Mouse (Mus musculus) common myeloid progenitor, adult 5-6 weeks (primary cell): Measurements from ENCODE around the gene Tle2. TPM values are rescaled to one million over a fixed set of nuclear protein-coding genes. Genes with fewer than 3 reads are reported as not detected.

ENCODE experiments used
- ATAC-seq: replicated peaks from 2 replicates; pipeline ENCODE4 v1.8.0; 2016; ENCODE audit warnings: low read depth, mild to moderate bottlenecking, moderate TSS enrichment, inconsistent platforms; ENCODE audit not compliant: poor library complexity, severe bottlenecking
- total RNA-seq: library from RNA; stranded (forward); fragments of 200-1000, 187-1606 nt; gene quantifications from 2 replicates; pipeline ENCODE4 v1.2.3, GENCODE M21; 2017

Gene Tle2
- total RNA-seq, 1 experiment from 2014 or later = 1.5 TPM

DNA sequence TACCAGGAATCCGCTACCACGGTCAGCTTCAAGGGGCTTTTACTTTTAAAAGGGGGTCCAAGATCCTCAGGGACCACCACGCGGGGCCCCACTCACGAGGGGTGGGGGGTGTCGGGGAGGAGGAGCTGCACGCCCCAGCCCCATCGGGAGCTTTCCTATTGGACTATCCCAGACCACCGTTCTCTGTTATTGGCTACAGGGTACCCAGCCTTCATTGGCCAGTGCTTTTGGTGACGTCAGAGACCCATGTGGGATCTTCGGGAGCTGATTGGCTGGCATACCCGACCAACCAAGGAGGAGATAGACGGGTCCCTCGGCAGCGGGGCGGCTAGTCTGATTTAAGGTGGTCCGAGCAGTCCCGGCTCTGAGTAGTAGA is 2.9 kb upstream of the Tle2 start:
- peak; percentile 89 for ATAC-seq

DNA sequence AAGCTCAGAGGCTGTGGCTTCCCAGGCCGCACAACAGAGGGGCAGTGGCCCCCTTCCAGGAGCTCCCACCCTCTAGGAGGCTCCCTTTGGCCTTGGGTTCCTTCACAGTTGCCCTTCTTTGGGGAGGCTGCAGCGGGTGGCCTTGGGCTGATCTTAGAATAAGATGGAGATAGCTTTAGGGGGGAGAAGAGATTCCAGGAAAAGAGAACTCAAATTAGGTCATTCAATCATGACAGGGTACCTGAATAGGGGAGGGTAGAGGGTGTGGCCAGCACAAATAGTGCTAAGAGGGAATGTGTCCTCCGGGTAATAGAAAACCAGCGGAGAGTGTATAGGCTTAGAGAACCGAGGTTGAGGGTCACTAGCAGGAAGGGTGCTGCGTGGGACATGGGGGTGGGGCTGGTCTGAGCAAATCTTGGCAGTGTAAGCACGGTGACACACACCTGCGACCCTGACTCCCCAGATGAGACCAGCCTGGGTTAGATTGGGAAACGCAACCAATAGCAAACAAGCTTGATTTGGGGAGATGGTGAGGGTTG is 2.2 kb upstream of the Tle2 start:
- ATAC-seq = 0 out of 2 replicates have a peak, but pooled peaks have one; percentile 1

DNA sequence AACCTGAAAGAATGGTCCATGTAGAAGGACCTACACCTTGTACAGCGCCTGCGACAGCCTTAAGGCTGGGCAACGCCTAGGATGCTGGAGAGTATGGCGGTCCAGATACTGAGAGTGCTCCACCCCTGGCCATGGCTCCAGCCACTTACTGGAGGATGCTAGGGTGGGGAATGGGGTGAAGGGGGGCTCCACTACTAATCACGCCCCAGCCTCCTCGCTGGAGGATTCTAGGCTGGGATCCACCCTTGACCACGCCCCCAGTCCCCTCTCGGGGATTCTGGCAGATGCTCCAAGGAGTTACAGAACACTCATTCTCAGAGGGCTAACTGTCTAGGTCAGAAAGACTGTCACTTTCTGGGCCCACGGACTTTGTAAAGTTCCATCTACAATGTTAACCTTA is 1.4 kb upstream of the Tle2 start:
- no peak for ATAC-seq

DNA sequence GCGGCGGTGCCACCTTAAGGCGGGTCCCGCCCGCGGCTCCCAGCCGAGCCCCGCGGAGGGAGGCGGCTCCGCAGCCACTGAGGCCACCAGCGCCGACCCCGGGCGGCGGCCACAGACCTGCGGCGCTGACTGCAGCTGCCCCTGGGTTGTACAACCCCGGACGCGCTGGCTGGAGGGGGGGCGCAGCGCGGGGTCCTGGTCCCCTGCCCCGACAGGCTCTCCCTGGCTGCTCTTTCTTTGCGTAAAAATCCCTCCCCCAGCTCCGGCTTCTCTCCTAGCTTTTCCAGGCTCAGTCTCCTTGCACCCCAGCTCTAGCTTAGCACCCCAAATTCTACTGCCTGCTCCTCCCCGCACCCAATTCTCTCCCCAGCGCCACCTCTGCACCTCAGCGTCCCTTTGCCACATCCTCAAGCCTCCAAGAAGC is 859 bp downstream of the Tle2 start:
- ATAC-seq = no peak

DNA sequence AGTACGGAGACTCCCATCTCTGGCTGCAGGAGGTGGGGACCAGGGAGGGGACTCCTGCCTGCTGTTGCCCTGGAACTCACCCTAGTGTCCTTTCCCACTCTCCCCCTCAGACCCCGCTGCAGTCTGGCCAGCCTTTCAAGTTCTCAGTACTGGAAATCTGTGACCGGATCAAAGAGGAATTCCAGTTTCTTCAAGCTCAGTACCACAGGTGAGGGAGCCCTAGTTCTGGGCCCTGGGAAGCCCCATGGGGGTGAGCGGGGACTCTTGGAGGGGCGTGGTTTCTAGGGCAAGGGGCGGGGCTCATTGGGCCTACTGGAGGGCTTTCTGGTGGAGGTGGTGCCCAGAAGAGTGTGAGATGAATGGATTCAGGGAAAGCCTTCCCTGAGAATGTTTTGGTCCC is 1.3 kb downstream of the Tle2 start:
- no peak for ATAC-seq

DNA sequence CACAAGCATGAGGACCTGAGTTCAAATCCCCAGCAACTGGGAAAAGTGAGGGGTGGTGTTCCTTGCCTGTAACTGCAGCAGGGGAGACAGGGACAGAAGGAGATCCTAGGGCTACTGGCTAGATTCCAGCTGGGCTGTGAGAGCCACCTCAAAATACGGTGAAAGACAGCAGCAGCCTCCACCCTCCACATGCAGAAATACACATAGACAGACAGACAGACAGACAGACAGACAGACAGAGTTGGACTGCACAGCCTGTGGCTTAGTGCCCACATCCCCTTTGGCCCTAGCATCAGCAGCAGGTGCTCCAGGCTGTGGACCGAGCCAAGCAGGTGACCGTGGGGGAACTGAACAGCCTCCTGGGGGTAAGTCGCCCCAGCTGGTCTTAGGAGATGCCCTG is 5.6 kb downstream of the Tle2 start:
- ATAC-seq = peak; percentile 24

DNA sequence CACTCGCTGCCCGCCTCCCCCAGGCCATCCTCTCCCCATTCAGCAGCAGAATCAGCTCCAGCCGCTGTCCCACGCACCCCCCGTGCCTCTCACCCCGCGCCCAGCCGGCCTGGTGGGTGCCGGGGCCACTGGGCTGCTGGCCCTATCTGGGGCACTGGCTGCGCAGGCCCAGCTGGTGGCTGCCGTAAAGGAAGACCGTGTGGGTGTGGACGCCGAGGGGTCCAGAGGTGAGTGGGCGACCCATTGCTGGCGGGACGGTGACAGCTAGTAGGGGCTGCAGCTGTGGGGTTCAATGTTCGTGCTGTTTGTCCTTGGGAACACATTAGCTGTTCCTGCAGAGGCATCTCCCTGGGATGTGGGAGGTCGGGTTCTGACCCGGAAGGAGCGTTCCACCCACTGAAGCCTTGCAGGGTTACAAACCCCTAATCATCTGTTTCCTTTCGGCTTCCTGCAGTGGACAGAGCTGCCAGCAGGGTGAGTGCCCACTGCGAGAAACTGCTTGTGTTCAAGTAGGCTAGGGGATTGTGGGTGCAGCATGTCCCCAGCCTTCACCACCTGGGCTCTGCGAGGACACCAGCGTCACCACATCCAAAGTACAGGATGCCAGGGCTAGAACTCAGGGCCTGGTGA is 6.2 kb downstream of the Tle2 start:
- peak; percentile 84 for ATAC-seq

DNA sequence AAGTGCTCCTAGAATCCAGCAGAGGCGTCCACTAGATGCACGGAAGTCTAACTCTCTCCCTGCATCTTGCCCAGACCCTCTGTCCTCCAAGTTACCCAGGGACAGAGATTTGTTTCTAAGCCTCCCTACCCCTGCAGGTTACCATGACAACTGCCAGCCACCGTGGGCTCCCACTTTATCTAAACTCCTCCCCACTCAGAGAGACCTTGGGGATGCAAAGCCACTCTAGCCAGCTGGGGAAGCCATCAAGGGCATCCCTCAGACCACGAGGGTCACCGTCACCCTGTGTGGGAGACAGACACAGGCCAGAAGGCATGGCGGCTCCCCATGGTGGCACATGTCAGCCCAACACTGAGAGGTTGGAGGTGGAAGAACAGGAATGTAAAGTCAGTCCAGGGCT is 9.0 kb downstream of the Tle2 start:
- ATAC-seq = no peak

DNA sequence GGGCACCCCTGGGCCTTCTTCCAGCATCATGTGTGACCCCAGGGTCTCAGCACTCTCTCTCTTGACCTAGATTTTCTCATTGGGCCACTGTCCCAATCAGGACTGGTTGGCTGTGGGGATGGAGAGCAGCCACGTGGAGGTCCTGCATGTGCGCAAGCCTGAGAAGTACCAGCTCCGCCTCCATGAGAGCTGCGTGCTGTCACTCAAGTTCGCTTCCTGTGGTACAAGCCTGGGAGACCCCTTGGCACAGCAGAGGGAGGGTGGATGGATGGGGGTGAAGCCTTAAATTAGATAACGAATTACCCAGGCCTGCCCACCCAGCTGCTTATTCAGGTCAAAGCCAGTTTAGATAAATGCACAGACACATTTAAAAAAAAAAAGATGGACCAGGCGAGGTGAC is 14.4 kb downstream of the Tle2 start:
- ATAC-seq = peak; percentile 27; the same call in 1 of the 2 replicates

DNA sequence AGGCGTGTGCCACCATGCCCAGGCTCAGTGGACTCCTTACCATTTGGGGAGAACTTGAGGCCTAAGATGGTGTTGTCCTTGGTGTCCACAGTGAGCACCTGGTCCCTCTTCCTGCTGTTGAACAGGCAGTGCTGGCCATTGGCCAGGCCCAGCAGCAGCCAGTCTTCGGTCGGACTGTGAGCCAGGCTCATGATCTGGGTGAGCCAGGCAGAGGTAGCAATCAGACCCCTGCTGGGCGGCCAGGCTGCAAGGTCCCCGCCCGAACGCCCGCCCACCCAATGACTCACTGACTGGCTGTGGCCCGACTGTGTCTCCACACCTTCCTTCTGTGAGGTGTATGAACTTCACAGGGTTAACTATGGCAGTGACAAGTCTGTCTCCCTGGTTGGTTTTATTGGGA is 17.5 kb downstream of the Tle2 start:
- ATAC-seq = no peak

DNA sequence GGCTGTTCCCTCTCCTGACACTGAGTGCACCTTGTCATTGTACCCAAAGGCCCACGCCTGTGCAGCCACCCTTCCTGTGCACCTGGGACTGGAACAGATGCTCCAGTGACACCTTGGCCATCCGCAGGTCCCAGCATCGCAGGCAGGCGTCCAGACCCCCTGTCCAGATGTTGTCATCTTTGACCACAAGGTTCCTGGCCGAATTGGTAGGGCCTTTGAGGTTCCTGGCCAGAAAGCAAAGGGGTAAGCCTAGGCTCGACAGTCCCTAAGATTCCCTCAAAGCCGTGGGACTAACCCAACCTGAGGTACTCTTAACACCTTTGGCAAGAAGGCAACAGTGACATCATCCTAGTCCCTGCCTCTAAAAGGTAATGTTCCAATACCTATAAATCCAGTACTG is 18.3 kb downstream of the Tle2 start:
- ATAC-seq = no peak

DNA sequence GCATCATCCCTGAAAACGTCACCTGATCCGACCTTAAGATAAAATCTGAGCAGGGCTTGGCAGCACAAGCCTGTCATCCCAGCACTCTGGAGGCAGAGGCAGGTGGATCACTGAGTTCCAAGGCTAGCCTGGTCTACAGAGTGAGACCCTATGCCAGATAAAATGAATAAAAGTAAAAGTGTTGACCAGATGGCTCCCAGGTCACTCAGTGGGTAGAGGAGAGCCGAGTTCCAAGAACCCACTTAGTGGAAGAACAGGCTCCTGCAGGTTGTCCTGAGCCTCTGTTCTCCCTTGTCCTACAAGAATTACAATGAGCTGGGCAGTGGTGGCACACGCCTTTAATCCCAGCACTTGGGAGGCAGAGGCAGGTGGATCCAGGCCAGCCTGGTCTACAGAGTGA is 18.9 kb downstream of the Tle2 start:
- no peak for ATAC-seq

DNA sequence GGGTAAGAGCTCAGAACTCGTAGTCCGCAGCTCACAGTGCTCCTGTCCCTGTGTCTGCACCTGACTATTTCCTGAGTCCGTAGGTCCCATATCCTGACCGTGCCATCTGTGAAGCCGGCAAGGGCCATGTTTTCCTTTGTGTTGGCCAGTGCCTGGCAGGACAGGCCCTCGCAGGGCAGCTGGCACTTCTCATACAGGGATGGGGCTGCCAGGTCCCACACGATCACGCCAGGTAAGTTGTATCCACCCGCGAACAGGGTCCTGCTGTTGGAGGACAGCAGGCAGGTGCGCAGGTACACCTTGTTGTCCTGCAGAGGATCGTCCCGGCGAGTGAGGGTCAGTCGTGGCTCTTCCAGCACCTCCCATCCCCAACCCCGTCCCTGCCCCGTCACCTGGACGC is 19.6 kb downstream of the Tle2 start:
- ATAC-seq = no peak

DNA sequence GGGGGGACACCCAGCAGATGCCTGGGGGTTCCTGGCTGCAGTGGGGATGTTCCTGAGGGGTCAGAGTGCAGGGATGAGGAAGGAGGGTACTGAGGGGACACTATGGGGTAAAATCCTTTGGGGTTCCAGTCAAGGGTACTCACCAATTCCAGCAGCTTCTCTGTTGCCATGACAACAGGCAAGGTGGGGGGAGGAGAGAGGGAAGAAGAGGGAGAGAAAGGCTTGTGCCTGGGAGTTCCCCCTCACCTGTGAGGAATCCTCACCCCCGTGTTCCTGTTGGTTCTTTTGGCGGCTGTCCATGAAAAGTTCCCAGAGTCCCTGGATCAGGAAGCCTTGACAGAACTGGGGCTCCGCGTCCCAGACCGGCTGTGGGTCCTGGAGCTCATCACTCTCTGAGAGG is 21.2 kb downstream of the Tle2 start:
- no peak for ATAC-seq

DNA sequence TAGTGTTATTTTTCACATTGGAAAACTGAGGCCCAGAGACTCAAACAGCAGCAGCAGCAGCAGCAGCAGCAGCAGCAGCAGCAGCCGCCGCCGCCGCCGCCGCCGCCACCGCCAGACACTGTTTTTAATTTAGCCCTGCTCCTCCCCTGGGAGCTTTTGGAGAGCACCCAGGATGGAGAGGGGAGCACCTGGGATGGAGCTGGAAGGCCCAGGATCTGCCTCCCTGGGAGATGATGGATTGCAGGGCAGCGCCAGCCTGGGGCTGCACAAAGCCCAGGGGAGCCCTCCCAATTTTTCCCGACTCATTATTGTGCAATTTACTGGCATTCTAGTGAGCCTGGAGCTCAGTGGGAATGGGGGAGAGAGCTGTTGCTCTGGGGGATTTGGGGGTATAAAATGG is 22.2 kb downstream of the Tle2 start:
- no peak for ATAC-seq

DNA sequence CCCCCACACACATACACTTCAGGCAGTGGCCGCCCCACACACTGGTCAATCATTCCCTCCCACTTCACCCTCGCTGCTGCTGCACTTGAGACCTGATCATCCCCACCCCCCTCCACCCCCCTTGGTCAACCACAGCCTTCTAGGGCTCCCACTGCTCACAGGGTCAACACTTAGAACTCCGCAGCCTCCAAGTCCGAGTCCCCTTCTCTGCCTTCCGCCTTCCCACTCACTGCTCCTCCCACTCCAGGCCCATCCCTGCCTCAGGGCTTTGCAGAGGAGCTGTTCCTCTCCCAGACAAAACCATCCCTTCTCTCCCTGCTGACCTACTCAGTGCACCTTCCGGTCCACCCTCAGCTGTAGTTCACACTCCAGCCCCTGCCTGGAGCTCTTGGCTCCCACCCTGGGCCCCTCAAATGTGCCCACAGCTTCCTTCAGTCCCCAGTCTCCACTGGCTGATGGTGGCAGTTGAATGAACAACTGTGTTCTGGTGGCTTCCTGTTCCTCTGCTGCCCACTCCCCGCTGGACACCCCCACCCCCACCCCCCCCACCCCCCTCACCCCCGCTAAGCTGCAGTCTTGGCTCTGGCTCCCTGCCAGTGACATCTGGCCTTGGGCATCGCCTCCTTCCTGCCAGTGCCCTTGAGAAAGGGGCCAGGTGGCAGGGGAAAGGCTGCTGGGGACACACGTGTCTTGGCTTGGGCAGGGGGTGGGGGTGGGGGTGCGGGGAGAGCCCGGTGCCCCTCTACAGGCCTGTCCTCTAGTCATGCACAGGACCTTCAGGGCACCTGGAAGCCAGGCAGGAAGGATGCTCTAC is 23.0 kb downstream of the Tle2 start:
- ATAC-seq = peak; percentile 51

DNA sequence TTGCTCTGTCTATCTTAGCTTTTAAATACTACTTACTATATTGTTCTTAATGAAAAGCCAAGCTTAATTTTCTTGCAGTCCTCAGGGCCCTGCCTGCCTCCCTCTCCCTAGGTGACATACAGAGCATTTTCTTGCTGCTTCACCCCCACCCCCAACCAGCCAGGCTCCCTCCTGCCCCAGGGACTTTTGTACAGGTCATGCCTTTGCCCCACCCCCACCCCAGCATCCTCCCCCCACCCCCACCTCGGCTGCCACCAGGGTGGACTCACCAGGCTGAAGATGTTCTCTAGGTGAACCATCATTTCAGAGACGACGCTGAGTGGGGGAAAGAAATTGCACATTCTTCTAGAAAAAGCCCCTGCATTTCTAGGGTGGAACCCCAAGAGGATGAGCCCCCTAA is 24.0 kb downstream of the Tle2 start:
- no peak for ATAC-seq

DNA sequence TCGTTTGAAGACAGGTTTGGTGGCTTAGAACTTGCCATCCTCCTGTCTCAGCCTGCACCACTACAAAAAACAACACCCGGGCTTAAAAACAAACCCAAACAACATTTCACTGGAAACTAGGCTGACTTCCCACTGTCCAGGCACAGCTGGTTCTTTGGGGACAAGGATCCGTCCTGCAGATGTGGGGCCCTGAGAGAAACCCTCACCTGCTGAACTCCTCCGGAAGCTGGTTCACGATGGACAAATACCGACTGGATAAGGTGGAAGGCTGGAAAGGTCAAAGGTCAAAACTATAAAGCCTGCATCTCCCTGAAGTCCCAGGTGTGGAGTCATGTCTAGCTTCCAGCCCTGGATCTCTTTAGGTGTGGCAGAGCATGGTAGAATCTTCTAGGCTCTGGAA is 24.5 kb downstream of the Tle2 start:
- no peak for ATAC-seq

DNA sequence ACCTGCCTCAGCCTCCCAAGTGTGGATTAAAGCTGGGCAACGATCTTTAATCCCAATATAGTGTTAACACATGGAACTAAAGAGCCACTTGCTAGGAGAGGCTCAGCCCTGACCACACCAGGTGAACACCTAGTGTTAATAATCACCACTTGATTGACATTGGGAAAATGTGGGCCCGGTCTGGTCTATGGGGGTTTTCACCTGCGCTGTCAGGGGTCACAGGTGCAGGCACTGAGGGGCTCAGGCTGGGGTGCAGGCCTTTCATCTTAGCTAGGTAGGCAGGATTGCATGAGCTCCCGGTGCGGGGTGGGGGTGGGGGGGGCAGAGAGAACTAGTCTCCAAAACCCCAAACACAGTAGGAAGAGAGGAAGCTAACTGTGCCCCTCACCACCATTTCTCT is 25.3 kb downstream of the Tle2 start:
- no peak for ATAC-seq

DNA sequence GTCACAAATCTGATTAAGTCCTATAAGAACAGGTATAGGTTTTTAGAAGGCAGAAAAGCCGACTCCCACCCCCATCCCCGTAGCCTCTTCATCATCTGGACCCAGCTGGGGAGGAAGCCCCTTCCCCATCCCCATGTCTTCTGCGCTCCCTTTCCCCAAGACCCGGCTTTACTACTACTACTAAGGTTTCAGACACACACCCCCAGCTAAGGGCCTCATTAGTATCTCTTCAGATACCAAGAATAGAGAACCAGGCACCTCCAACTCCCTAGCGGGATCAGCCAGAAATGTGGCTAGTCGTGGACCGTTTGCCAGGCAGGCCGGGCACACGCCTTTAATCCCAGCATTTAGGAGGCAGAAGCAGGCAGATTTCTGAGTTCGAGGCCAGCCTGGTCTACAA is 25.7 kb downstream of the Tle2 start:
- ATAC-seq = no peak

DNA sequence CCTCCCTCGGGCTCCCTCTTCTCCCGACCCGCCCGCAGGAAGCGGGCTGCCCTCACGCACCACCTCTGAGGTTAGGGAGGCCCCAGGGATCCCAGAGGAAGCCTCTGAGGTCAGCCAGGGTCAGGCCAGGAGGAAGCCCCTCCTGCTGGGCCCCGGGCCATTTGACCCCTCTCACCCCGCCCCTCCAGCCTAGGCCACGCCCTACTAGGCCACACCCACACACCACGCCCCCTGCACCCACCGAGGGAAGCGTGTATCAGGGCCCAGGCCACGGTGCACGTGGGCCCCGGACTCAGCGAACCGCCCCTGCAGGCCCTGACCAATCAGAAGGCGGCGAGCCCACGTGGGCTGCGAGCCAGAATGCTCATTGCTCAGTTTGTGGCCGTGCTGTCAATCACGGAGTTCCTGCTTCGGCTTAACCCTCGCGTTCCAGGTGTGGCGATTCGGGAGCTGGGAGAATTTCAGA is 26.4 kb downstream of the Tle2 start, which contains the start of gene Tle6:
Gene Tle6, minus strand, starts transcription at position 336 of the 466 bp plus-strand sequence.
- ATAC-seq = peak; percentile 73
